Mouse (Mus musculus): ENCODE data around the gene Gins3.

DNA sequence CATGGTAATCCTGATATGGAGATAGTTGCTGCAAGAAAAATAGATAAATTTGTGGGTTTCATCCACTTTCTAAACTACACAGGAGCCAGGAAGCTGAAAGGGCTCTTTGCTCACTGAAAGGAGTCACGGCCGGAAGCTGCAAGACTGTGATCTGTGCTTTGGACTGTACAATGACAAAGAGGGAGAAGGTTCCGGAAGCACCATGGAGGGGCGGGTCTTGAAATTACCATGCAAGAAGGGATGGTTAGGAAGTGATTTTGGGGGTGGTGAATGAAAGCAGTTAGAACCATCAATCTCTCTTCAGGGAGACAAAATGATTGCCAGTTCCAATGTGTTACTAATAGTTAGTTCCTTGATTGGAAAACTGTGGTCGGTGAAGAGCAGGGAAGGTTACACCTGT is 23.8 kb upstream of the Gins3 start:
- TF ChIP-seq CTCF (IDR thresholded peaks at IDR 0.05; ENCODE audit: low read depth, low read length) (no peak), POLR2A (IDR thresholded peaks at IDR 0.05; ENCODE audit: borderline replicate concordance, low read depth, low read length) (no peak)
